Mouse (Mus musculus): ENCODE measurements around the gene Ncoa1. TPM values are rescaled to one million over a fixed set of nuclear protein-coding genes. Genes with fewer than 3 reads are reported as not detected.
A peak's percentile ranks its signal among the peaks of the same experiment; 100 is the strongest.

Gene Ncoa1
- polyA plus RNA-seq, 1 experiment, result 39.8 TPM

DNA sequence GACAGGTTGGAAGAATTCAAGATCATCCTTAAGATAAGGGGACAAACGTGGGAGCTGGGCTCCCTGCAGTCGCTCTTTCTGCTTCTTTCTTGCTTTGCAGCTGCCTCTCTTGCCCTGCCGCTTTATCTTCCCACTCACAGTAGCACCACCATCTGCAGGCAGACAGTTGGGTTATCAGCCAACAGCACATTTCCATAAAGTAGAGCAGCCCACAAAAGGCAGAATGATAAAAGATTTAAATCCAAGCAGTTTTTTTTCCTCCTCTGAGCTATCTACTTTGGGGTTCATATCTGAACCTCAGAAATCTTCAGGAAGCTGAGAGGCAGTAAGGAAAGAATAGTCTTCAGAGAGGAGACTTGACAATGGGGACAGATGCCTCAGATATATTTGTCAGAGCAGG lies 24.9 kb upstream of the Ncoa1 start:
- TF ChIP-seq POLR2A (IDR thresholded peaks at IDR 0.05; ENCODE audit: borderline replicate concordance, extremely low read depth, insufficient read depth, insufficient read length, poor library complexity, severe bottlenecking), result no peak
- TF ChIP-seq CTCF (IDR thresholded peaks at IDR 0.05; ENCODE audit: borderline replicate concordance, extremely low read depth, insufficient read depth, insufficient read length), result no peak
- peak; percentile 77 for DNase-seq (ENCODE audit: low read depth)

DNA sequence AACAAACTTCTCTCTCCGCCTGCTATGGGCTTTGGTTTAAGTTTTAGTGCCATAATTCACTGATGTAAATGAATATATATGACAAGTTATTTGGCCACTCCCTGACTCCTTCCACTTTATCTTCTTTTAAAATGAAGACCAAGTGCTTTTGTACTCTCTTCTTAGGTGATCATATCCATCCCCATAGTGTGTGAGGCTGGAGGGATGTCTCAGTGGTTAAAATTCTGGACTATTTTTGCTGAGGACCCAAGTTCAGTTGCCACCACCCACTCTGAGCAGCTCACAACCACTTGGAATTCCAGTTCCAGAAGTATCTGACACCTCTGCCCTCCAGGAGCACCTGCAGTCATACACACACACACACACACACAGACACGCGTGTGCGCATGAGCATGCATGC lies 23.5 kb upstream of the Ncoa1 start:
- DNase-seq (ENCODE audit: low read depth), result no peak
- TF ChIP-seq CTCF (IDR thresholded peaks at IDR 0.05; ENCODE audit: borderline replicate concordance, extremely low read depth, insufficient read depth, insufficient read length) (no peak), POLR2A (IDR thresholded peaks at IDR 0.05; ENCODE audit: borderline replicate concordance, extremely low read depth, insufficient read depth, insufficient read length, poor library complexity, severe bottlenecking) (no peak)

DNA sequence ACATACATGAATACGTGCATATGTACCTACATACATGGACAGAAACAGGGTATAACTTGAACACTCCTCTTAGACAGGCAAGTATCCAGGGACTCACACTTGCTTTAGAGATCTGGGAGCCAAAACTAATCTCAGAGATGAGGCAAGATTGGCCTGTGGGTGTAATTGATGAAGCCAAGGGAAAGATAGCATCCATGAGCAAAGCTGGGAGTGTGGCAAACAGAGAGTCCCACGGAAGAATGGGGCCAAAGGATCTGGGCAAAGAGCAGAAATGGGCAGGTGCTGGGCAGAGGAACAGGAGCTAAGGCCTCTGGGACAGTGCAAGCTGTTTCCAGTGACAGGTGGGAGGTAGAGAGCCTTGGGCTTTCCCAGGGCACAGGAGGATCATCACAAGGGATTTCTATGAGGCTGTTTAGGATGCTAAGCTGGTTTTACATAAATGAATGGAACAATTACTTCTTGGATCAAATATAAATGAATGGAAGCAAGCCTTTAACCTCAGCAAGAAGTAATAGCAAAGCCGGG lies 22.7 kb upstream of the Ncoa1 start:
- TF ChIP-seq CTCF (IDR thresholded peaks at IDR 0.05; ENCODE audit: borderline replicate concordance, extremely low read depth, insufficient read depth, insufficient read length) (no peak), POLR2A (IDR thresholded peaks at IDR 0.05; ENCODE audit: borderline replicate concordance, extremely low read depth, insufficient read depth, insufficient read length, poor library complexity, severe bottlenecking) (no peak)
- no peak for DNase-seq (ENCODE audit: low read depth)

DNA sequence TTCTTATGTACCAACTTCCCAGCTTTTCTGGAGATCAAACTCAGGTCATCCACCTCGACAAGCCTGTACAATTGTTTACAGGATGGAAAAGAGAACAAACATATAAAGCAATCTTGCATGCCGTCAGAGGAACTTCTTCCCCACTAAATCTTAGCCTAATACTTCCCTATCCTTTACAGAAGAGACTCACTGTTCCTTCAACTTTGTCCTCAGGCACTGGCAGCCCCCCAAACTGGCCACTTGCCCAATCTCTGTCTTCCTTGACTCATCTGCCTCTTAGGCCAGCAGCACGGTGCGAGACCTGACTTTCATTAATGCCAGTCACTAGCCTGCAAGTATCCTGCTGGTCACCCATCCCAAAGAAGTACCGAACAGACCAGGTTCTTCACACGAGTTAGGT lies 11.4 kb upstream of the Ncoa1 start:
- DNase-seq (ENCODE audit: low read depth), result no peak
- no peak for TF ChIP-seq CTCF (IDR thresholded peaks at IDR 0.05; ENCODE audit: borderline replicate concordance, extremely low read depth, insufficient read depth, insufficient read length)
- TF ChIP-seq POLR2A (IDR thresholded peaks at IDR 0.05; ENCODE audit: borderline replicate concordance, extremely low read depth, insufficient read depth, insufficient read length, poor library complexity, severe bottlenecking), result no peak

DNA sequence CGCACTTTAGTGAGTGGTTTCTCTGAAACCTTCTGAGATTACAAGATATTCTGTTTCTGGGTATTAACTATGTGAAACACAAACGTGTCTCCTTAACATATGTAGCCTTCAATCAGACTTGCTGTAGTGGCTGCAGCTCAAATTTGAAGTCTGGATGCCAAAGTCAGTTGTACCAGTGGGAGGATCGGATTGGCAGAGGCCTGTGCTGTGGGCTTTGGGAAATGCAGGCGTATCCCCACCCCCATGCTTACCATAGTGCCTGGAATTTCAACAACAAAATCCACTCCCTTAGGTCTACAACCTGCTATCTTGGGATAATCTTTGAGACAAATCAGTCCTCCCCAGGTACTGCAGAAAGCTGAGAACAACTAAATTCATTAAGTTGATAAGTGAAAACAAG lies 6.4 kb upstream of the Ncoa1 start:
- DNase-seq (ENCODE audit: low read depth), result peak; percentile 64
- TF ChIP-seq POLR2A (IDR thresholded peaks at IDR 0.05; ENCODE audit: borderline replicate concordance, extremely low read depth, insufficient read depth, insufficient read length, poor library complexity, severe bottlenecking) (no peak), CTCF (IDR thresholded peaks at IDR 0.05; ENCODE audit: borderline replicate concordance, extremely low read depth, insufficient read depth, insufficient read length) (no peak)

DNA sequence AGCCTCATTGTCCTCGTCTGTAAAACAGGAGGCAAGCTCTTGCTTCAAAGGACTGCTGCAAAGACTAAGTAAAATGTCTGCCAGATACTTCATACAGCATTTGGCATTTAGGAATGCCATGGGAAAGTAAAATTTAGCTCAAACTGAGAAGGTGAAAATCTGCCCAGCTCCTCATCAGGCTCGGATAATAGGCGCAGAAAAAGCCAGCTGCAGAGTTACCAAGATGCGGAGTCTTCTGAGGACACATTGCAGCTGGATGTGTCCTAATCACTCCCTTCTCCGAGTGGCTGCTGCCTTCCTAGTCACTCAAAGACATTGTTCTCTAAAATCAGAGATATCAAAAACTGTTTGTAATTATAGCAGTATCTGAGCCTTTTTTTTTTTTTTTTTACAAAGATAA lies 4.7 kb upstream of the Ncoa1 start:
- no peak for TF ChIP-seq POLR2A (IDR thresholded peaks at IDR 0.05; ENCODE audit: borderline replicate concordance, extremely low read depth, insufficient read depth, insufficient read length, poor library complexity, severe bottlenecking)
- peak; percentile 53 for DNase-seq (ENCODE audit: low read depth)

DNA sequence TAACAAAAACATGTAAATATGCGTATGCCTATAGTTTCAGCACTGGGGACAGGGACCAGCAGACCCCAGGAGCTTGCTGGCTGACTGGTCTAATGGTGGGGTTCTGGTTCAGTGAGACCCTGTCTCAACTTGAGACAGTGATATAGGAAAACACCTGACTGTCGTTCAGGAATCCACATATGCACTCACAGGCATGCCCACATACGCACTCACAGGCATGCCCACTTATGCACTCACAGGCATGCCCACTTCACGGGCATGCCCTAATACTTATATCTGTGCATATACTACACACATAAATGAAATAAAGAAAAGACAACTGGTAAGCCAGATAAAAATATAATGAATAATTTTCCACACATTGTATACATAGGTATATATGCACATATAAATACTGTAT lies 3.3 kb upstream of the Ncoa1 start:
- DNase-seq (ENCODE audit: low read depth), result no peak
- TF ChIP-seq POLR2A (IDR thresholded peaks at IDR 0.05; ENCODE audit: borderline replicate concordance, extremely low read depth, insufficient read depth, insufficient read length, poor library complexity, severe bottlenecking), result no peak
- TF ChIP-seq CTCF (IDR thresholded peaks at IDR 0.05; ENCODE audit: borderline replicate concordance, extremely low read depth, insufficient read depth, insufficient read length), result no peak

DNA sequence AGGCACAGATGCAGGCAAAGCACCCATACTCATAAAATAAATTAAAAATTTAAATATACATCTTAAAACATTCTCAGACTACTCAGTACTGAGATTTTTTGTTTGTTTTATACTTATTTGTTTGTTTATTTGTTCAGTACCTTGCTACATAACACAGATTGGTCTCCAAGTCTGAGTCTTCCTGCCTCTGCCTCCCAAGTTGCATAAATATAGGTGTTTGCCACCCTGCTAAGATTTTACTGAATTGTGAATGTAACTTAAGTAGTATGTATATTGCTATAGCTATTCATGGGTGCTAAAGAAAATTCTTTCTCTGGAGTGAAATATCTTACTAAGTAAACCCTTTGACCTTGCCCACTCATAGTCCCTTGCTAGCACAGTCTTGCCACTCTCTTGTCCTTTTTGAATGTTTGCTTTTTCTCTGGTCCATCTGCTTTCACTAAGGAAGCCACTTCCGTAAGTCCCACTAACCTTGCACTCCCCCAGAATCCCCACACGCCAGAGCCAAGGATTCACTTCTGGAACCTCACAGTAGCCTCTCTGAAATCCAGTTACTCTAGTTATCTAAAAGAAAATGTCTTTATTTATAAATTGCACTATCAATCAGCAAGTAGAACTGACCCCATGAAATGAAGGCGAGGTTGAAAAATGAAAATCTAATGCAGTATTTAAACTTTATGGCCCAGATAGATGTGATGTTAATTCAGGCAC lies 2.3 kb upstream of the Ncoa1 start:
- no peak for TF ChIP-seq CTCF (IDR thresholded peaks at IDR 0.05; ENCODE audit: borderline replicate concordance, extremely low read depth, insufficient read depth, insufficient read length)
- TF ChIP-seq POLR2A (IDR thresholded peaks at IDR 0.05; ENCODE audit: borderline replicate concordance, extremely low read depth, insufficient read depth, insufficient read length, poor library complexity, severe bottlenecking), result no peak

DNA sequence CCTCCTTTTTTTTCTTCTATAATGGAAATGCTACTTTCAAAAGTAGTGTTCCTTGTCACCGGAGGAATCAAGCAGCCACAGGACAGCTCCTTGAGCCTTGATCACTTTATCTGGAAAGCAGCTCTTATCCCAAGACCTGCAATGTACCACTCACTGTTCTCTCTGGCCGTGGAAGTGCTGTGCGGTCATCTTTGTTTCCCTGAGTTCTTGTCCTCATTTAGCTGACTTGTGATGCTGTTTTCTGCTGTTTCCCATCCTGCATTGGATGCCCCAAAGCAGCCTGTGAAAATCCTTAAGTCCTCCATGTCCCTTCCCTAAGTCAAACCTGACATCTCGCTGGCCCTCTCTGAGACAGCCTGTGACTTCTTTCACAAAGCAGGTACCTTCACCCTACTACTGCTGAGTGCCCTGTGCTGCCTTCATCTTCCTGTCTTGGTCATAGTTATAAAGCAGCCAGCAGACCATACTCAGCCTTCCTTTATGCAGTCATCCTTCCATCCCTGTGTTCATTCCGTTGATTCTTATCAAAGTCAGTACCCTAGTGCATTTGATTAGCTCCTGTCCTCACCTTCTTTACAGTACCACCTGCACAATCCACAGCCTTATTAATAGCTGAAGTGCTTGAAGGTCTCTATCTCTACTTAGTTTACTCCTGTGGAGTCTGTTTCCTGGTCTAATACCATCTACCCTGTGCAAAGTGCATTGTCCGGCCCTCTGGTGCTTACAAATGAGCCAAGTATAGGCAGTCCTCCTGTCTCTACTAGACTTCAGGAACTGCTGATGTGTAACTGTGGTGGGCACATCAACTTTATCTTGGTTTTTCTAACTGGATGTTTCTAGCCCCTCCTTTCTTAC lies 1.2 kb upstream of the Ncoa1 start:
- TF ChIP-seq CTCF (IDR thresholded peaks at IDR 0.05; ENCODE audit: borderline replicate concordance, extremely low read depth, insufficient read depth, insufficient read length), result no peak
- no peak for TF ChIP-seq POLR2A (IDR thresholded peaks at IDR 0.05; ENCODE audit: borderline replicate concordance, extremely low read depth, insufficient read depth, insufficient read length, poor library complexity, severe bottlenecking)
- no peak for DNase-seq (ENCODE audit: low read depth)

More for the DNA sequence above, 2.3 kb upstream of the Ncoa1 start:
- DNase-seq (ENCODE audit: low read depth), result no peak

DNA sequence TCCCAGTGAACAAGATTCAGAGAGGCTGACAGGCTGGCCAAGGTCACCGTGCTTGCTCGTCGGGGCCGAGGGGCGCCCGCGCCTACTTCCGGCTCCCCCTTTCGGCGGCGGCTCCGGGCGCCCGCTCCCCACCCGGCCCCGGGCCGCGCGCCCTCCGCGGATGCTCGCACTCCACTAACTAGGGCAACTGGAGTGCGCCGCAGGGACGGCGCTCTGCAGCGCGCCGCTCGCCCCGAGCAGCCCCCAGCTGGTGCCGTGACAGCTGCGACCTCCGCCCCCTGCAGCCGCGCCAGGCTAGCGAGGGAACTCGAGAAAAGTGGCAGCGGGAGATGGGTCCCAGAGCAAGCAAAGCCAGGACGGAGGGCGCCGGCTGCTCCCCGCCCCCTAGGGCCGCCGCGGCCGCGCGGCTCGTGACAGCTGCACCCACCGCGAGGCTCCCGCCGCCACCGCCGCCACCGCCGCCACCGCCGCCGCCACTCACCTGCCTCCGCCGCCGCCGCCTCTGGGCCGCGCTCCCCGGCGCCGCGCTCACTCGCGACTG lies 621 bp downstream of the Ncoa1 start:
- TF ChIP-seq POLR2A (IDR thresholded peaks at IDR 0.05; ENCODE audit: borderline replicate concordance, extremely low read depth, insufficient read depth, insufficient read length, poor library complexity, severe bottlenecking) (no peak), CTCF (IDR thresholded peaks at IDR 0.05; ENCODE audit: borderline replicate concordance, extremely low read depth, insufficient read depth, insufficient read length) (peak; percentile 25; the same call in 1 of the 2 replicates)
- peak; percentile 74 for DNase-seq (ENCODE audit: low read depth)

DNA sequence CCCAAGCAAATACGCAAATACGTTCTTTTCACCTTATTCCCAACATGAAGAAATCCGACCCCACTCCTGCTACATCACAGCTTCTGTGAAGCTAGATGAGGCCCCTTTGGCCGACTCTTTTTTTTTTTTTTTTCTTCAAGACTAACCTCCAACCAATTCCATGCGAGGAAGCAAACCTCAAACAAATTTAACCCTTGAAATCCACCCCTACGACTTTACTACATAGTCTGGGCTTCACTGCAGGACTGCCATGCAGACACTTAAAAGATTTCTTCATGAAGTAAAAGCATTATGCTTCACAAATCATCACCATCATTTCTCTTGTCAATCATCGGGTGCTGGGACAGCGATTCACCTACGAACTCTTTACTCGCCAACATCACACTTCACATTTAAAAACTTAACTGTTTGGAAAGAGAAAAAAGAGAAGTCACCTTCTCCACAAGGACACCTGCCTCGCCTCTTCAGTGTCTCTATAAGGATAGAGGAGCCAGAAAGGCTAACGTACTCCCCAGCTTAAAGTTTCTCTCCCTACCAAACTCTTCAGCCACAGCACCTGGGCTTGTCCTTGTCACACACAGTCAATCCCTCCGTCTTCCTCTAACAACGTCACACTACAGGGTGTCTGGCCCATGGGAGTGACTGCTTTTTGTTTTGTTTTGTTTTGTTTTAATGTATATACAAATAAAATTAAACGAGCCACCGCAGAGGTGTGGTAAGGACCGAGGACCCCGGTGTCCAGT lies 1.6 kb downstream of the Ncoa1 start:
- peak; percentile 58 for DNase-seq (ENCODE audit: low read depth)
- TF ChIP-seq CTCF (IDR thresholded peaks at IDR 0.05; ENCODE audit: borderline replicate concordance, extremely low read depth, insufficient read depth, insufficient read length) (no peak), POLR2A (IDR thresholded peaks at IDR 0.05; ENCODE audit: borderline replicate concordance, extremely low read depth, insufficient read depth, insufficient read length, poor library complexity, severe bottlenecking) (no peak)
